Mouse (Mus musculus) cerebellum, adult 2 months (tissue): ENCODE measurements around the gene Cers1.

ENCODE experiments used
- CTCF ChIP-seq: fragments of 200-500 bp; IDR thresholded peaks from 2 replicates; pipeline ENCODE4 v1.5.1; 2011; ENCODE audit warnings: low read depth, mild to moderate bottlenecking, control low read depth, low read length, moderate library complexity, borderline replicate concordance; ENCODE audit not compliant: insufficient read depth
- POLR2A ChIP-seq: fragments of 200-500 bp; IDR thresholded peaks from 2 replicates; pipeline ENCODE4 v1.6.1; 2011; ENCODE audit warnings: low read length, control low read depth, borderline replicate concordance; ENCODE audit not compliant: insufficient read depth

DNA sequence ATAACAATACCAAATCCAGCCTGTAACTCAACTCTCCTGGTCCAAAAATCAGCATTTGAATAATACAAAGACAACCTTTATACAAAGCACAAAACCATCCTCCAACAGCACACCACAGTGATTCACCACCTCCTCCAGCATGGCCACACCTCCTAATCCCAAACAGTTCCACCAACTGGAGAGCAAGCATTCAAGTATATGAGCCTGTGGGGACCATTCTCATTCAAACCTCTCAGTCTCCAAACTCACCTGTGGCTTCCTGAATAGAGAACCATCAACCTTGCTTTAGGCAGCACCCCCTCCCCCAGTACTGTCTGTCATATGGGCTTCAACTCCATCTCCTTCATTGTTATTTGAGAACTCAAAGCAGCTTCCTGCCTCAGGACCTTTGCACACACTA is 41.2 kb upstream of the Cers1 start:
- TF ChIP-seq CTCF, result no peak
- no peak for TF ChIP-seq POLR2A
